19 mouse cellular contexts compared by ENCODE assay signal in genomic region chr7:37608556-37608955, GRCm38 (mm10).
DNase-seq lines count a peak whose midpoint lies in the region.
"Had no signal": no experiment of that assay in that cellular context is flagged by ENCODE, and none has a peak within 500 bp of the region (broad histone marks: within the 10 kb centered on the region; RNA-seq: fewer than 3 reads in every experiment).

No protein-coding gene starts in this region.

- 87% methylated on average over 14 of the region's 14 CpGs for WGBS in heart, embryonic 10.5 days

- no peak overlapping the region for H3K27ac ChIP-seq in heart, embryonic 10.5 days

- H3K9me3 ChIP-seq in heart, embryonic 10.5 days: no peaks in the 10 kb centered on the region

- peaks cover 33% of the 10 kb centered on the region for H3K27me3 ChIP-seq in heart, embryonic 10.5 days (ENCODE audit: insufficient read depth, poor library complexity, severe bottlenecking)
- H3K27me3 ChIP-seq: CH12.LX, Patski had no signal

- DNase-seq in heart, adult 11 months: peak; percentile 82
- DNase-seq in heart, adult 9 months (ENCODE audit: low spot score in 2 of 2): no peak
- DNase-seq in heart, embryonic 10.5 days (ENCODE audit: low spot score): peak; percentile 56
- DNase-seq in heart, postnatal 14 days: no peak
- peak; percentile 24 for DNase-seq in testis, postnatal 10 days (ENCODE audit: low spot score)
- no peak for DNase-seq in testis, postnatal 14 days (ENCODE audit: low spot score)
- DNase-seq: adrenal gland, adult 2 months; adrenal gland, adult 8-10 months; adrenal gland, postnatal 10 days; adrenal gland, postnatal 14 days; adrenal gland, postnatal 25 days; adrenal gland, postnatal 36 days; B cell, adult 2 months; cerebellum, adult 11 months; cerebellum, adult 11-12 months; cerebellum, adult 18-20 months had no signal

- H3K4me1 ChIP-seq in heart, embryonic 10.5 days: no peaks in the 10 kb centered on the region

- intact Hi-C loops in heart, postnatal 14 days (cut with DNase I): no loop called here

- H3K4me3 ChIP-seq in heart, embryonic 10.5 days: no peak overlapping the region

- no peaks in the 10 kb centered on the region for H3K36me3 ChIP-seq in heart, embryonic 10.5 days
- H3K36me3 ChIP-seq: G1E had no signal

Comparison
In these comparisons a context has a peak if more than half of its experiments do, and no peak if none do; other contexts are left out.
1. DNase-seq: peak in heart, adult 11 months (single experiment), heart, embryonic 10.5 days (single experiment) and testis, postnatal 10 days (single experiment); none in heart, adult 9 months (0 of 2), heart, postnatal 14 days (0 of 2) and testis, postnatal 14 days (single experiment).